Mouse (Mus musculus) adrenal gland, adult 8-10 months (tissue): ENCODE measurements around the gene Ppp1r36. TPM values are rescaled to one million over a fixed set of nuclear protein-coding genes. Genes with fewer than 3 reads are reported as not detected.
"Not testable (repeated sequence)": the region's sequence is repeated elsewhere in the genome, so short reads cannot be mapped to it uniquely, and the experiment has no call there.

Experiments used
- DNase-seq: peaks from one replicate; pipeline ENCODE4 v3.0.0; 2022
- total RNA-seq, 4 experiments: library from RNA; stranded (reverse); gene quantifications; 2 replicates each; pipeline ENCODE4 v1.2.4; 2022

Ppp1r36 gene
- total RNA-seq, 4 experiments from 2014 or later = 0.15 to 0.24 (median 0.23) TPM

GRCm38 (mm10) chr12:76401674-76402073 is 15.7 kb upstream of the Ppp1r36 start:
- no peak for DNase-seq

GRCm38 (mm10) chr12:76402991-76403885 is 14.1 kb upstream of the Ppp1r36 start:
- DNase-seq = no peak

GRCm38 (mm10) chr12:76403886-76404537 is 13.3 kb upstream of the Ppp1r36 start, which contains the start of gene Hspa2:
Gene Hspa2 (plus strand): TSS chr12:76404176.
- DNase-seq = peak; percentile 100

- DNase-seq = peak; percentile 20
These were observed 12.5 kb upstream of the Ppp1r36 start for GRCm38 (mm10) chr12:76404836-76405182.

- DNase-seq = no peak
These were observed 12.0 kb upstream of the Ppp1r36 start for GRCm38 (mm10) chr12:76405183-76405970.

GRCm38 (mm10) chr12:76405971-76406370 is 11.4 kb upstream of the Ppp1r36 start:
- no peak for DNase-seq

GRCm38 (mm10) chr12:76407184-76407583 is 10.2 kb upstream of the Ppp1r36 start:
- DNase-seq = no peak

- DNase-seq = no peak
These were observed 8.2 kb upstream of the Ppp1r36 start for GRCm38 (mm10) chr12:76409166-76409565.

- DNase-seq = no peak
These were observed 1.8 kb upstream of the Ppp1r36 start for GRCm38 (mm10) chr12:76415383-76416010.

GRCm38 (mm10) chr12:76418346-76418745 is 1.0 kb downstream of the Ppp1r36 start:
- no peak for DNase-seq

- DNase-seq = no peak
These were observed 7.9 kb downstream of the Ppp1r36 start for GRCm38 (mm10) chr12:76425256-76425655.

- DNase-seq = no peak
These were observed 10.2 kb downstream of the Ppp1r36 start for GRCm38 (mm10) chr12:76427546-76427945.

- DNase-seq = no peak
These were observed 13.6 kb downstream of the Ppp1r36 start for GRCm38 (mm10) chr12:76430879-76431406.

GRCm38 (mm10) chr12:76431431-76431830 is 14.1 kb downstream of the Ppp1r36 start:
- DNase-seq = no peak

GRCm38 (mm10) chr12:76434111-76434510 is 16.8 kb downstream of the Ppp1r36 start:
- no peak for DNase-seq

GRCm38 (mm10) chr12:76435084-76435483 is 17.7 kb downstream of the Ppp1r36 start:
- DNase-seq = no peak

- no peak for DNase-seq
These were observed 18.2 kb downstream of the Ppp1r36 start for GRCm38 (mm10) chr12:76435549-76435948.

GRCm38 (mm10) chr12:76443488-76443887 is 26.1 kb downstream of the Ppp1r36 start:
- not testable (repeated sequence) for DNase-seq

- DNase-seq = no peak
These were observed 27.0 kb downstream of the Ppp1r36 start for GRCm38 (mm10) chr12:76444359-76444772.

GRCm38 (mm10) chr12:76444862-76445261 is 27.5 kb downstream of the Ppp1r36 start:
- DNase-seq = no peak

GRCm38 (mm10) chr12:76446201-76446600 is 28.9 kb downstream of the Ppp1r36 start:
- no peak for DNase-seq

GRCm38 (mm10) chr12:76448127-76448526 is 30.8 kb downstream of the Ppp1r36 start:
- no peak for DNase-seq
